Mouse (Mus musculus) heart, adult 8-10 months (tissue): Measurements from ENCODE around the gene Exoc8. TPM values are rescaled to one million over a fixed set of nuclear protein-coding genes. Genes with fewer than 3 reads are reported as not detected.

Source experiments
- DNase-seq: peaks from one replicate; pipeline ENCODE4 v3.0.0; 2022; ENCODE audit warnings: low spot score
- total RNA-seq, 4 experiments: library from RNA; stranded (reverse); gene quantifications; 2 replicates each; pipeline ENCODE4 v1.2.4; 2022

Gene Exoc8
- total RNA-seq, 4 experiments from 2014 or later = 18.5 to 22.5 (median 19.7) TPM

DNA sequence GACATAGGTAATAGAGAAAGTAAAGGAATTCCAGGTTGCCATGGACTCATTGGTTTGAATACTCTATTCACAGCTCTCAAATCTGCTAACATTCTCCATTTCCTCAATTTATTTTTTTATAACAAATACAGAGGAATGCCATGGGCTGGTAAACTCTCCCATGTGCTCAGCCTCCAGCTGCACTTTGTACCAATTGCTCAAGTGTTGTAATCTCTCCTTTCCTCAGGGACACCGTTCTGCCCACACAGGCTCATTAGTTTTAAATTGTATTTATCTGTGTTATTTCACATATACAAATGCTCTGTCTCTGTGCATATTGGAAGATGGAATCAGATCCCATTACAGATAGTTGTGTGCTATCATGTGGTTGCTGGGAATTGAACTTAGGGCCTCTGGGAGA, 44.0 kb downstream of the Exoc8 start:
- no peak for DNase-seq

DNA sequence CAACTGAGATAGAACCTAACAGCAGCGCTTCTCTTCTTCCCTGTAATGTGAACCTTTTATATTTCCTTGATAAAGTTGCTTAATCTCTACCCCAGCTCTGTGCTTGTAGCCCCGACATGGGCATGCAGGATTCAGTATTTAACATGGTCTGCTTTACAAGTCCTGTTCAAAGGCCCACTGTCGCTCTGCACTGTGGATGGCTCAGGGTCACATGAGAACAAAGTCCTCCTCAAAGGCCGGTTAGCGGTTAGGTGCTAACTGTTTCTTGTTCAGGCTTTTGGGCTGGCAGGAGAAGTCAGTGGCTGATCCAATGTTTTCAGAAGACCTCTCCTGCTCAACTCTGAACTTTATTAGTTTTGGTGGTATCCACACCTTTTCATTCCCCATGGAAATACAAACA, 51.9 kb downstream of the Exoc8 start:
- no peak for DNase-seq

DNA sequence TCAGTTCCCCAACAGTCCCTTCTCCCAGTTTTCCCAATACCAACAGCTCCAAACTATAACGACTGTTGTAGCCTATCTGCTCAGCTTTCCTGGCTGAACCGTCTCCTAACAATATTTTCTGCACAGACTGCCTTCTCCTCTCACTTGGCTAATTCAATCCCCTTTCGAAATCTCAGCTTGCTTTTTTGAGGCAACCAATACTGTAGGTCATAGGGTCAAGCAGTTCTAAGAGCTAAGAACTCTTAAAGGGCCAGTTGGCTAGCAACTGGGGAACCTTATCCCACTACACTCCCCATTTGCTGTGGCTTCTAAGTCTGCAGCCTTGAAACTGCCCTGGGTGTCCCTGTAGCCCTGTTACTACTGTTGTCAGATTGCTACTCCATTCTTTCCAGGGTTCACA, 52.4 kb downstream of the Exoc8 start:
- DNase-seq = no peak

Other genes with a start within 250 kb of the Exoc8 start
- 10 to 100 TPM; 42.8 to 61.1 (median 50.7) TPM for gene 2310022B05Rik, start 234.3 kb downstream of the Exoc8 start, total RNA-seq
- 10 to 100 TPM; 13.4 to 18.6 (median 14.7) TPM for gene Ttc13, start 175.7 kb downstream of the Exoc8 start, total RNA-seq
- gene Arv1, start 175.6 kb downstream of the Exoc8 start, total RNA-seq = 1 to 10 TPM; 3.6 to 6.0 (median 3.9) TPM
- gene Fam89a, start 145.9 kb downstream of the Exoc8 start, total RNA-seq = 1 to 10 TPM in 3 of 4 experiments, under 1 TPM in 1; 0.72 to 1.5 (median 1.4) TPM
- under 1 TPM; 0.22 to 0.82 (median 0.50) TPM for gene Trim67, start 104.6 kb downstream of the Exoc8 start, total RNA-seq
- 100 to 1,000 TPM; 184 to 202 (median 188) TPM for gene Gnpat, start 34.7 kb downstream of the Exoc8 start, total RNA-seq
- gene 2810004N23Rik, start 34.6 kb downstream of the Exoc8 start, total RNA-seq = 10 to 100 TPM; 47.3 to 56.0 (median 50.9) TPM
- 10 to 100 TPM; 11.0 to 13.7 (median 12.3) TPM for gene Sprtn, start 181 bp upstream of the Exoc8 start, total RNA-seq
- 100 to 1,000 TPM; 328 to 381 (median 357) TPM for gene Egln1, start 51.6 kb upstream of the Exoc8 start, total RNA-seq
- gene Tsnax, start 115.3 kb upstream of the Exoc8 start, total RNA-seq = 10 to 100 TPM; 67.0 to 79.3 (median 73.4) TPM
- 1 to 10 TPM in 2 of 4 experiments, under 1 TPM in 2; 0.87 to 1.8 (median 1.2) TPM for gene Disc1, start 156.5 kb upstream of the Exoc8 start, total RNA-seq